Mouse (Mus musculus) ZHBTc4 (cell line): ENCODE measurements at regions not wholly inside any gene's neighbourhood (a gene's known extent, or its start where the extent isn't known, plus 50 kb on each side); places are given as distances from the start of the nearest gene placed in this dataset.
A peak's percentile ranks its signal among the peaks of the same experiment; 100 is the strongest.

Source experiments
- DNase-seq: peaks from one replicate; pipeline ENCODE4 v3.0.0-alpha.2; 2011; ENCODE audit warnings: low read depth, low spot score

DNA sequence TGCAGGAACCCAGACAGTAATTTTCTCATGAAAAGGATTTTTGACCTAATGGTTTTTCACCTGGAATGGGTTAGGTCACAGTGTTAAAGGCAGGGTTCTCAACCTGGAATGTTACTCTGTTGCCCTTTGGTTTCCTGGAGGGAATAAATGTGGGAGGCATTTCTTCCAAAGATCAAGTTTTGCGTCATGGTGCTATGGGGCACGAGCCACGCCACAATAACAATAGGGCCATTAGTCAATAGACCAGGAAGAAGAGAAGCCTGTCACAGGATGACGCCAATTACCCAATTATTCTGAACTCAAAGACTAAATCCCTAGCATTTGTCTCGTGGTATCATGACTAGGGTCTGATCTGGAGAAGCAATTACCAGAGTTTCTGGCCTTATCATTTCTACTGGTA is 94.3 kb upstream of the Hnrnpa3 start:
- DNase-seq: no peak

GRCm38 (mm10) chr2:75567131-75567530 is 91.9 kb upstream of the Hnrnpa3 start:
- DNase-seq: no peak

- no peak for DNase-seq
Observed at GRCm38 (mm10) chr2:75569756-75570155, 89.3 kb upstream of the Hnrnpa3 start.

GRCm38 (mm10) chr2:75570246-75570645 is 88.8 kb upstream of the Hnrnpa3 start:
- no peak for DNase-seq

DNA sequence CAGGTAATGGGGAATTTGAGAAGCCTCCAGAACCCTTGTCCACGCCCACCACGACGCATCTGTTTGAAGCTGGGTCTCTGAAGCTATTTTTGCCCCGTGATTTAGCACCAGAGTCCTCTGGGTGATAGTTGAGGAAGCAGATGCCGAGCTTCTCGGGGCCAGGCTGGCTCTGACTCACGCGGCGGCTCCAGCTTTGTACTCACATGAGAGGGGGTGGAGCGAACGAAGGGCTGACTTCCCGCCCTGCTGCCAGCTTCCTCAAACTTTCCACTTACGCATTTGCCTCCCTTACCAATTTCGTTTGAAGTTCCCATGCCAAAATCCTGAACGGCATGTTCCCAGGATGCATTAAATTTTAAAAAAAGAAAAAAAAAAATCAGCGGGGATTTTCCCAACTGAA is 74.1 kb upstream of the Hnrnpa3 start:
- DNase-seq: peak; percentile 60

DNA sequence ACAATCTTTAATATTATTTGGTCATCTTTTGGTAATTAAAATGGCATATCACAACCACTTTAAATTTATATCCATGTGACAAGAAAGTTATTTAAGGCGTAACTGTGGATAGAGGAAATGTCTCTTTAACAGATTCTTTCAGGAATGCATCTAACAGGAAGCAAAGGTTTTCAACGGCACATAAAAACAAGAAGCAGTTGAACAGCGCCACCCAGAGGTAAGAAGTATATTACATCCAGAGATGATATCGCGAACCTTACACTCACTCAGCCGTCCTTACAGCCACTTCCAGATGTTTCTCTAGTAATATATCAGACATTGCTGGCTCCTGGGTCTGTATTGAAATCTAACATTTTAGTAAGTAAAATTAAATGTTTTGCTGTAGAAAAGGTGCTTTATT is 70.5 kb upstream of the Hnrnpa3 start:
- DNase-seq: peak; percentile 81

DNA sequence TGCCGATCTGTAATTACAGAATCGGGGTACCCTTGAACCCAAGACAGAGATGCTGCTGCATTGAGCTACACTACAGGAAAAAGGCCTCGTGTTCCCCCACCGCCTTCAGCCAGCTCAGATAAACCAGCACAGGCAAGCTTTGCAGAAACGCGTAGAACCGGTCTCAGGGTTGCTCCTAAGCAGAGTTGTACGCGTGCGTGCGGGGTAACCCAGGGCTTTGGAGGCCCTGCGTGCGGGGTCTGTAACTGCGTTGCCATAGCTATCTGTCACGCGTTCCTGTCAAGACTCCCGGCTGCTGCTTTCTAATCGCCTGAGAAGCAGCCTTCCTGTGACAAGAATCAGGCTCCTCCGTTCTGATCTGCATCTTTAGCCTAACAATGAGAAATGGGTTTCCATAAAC is 69.6 kb upstream of the Hnrnpa3 start:
- peak; percentile 50 for DNase-seq

GRCm38 (mm10) chr2:75590175-75590574 is 68.9 kb upstream of the Hnrnpa3 start:
- peak; percentile 93 for DNase-seq

- no peak for DNase-seq
Observed at GRCm38 (mm10) chr2:75600511-75600910, 58.5 kb upstream of the Hnrnpa3 start.

DNA sequence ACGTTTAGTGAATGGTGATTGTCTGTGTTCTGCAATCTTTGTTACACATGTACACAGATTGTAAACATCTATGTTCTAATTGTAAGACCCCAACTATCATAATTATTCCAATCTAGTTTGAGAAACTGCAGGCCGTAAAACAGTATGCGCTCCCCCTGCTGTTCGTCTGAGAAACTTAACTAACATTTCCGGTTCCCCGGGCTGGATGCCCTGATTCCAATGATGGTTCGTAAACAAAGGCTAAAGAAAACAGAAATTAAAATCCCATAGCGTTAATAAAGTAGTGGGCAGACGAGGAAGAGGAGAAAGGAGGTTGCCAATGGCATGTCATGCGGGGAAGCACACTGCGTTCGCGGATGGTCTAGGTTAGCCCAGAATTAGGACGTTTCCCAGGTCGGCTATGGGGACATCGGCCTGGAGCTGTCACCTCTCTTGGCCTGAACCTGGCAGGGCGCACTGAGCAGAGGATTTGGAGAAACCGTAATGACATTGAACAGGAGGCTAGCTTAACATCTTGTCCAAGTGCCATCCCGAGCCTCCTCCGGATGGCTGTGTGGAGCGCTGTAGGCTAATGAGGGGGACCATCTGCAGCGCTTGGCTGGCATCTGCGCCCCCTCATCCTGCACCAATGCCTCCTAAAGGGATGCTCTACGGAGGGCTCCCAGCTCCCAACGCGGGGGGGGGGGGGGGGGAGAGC is 55.7 kb upstream of the Hnrnpa3 start:
- DNase-seq: peak; percentile 56

DNA sequence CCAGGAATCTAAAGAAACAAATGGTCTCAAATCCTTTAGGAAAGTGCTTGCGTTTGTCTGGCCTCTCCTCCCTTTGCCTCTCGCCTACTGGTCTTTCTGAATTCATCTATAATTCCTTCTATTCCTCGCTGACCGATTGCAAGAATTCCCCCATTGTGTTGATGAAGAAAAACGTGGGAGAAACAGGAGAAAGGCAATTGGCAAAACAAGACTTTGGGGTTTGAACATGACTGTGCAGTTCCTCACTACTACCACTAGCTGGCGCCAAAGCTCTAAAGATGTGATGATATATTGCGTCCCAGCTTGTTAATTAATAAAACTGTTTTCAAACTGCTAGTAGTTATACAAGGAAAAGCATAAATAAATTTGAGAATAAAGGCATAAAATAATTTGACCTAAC is 53.4 kb upstream of the Hnrnpa3 start:
- peak; percentile 65 for DNase-seq

GRCm38 (mm10) chr2:75607010-75607915 is 51.8 kb upstream of the Hnrnpa3 start:
- no peak for DNase-seq

GRCm38 (mm10) chr2:75607958-75608357 is 51.1 kb upstream of the Hnrnpa3 start:
- no peak for DNase-seq

GRCm38 (mm10) chr2:75608482-75608881 is 50.6 kb upstream of the Hnrnpa3 start:
- DNase-seq: peak; percentile 50

GRCm38 (mm10) chr2:75609150-75609946 is 49.7 kb upstream of the Hnrnpa3 start:
- peak; percentile 75 for DNase-seq
